ENCODE assay signal across 22 mouse cellular contexts in the genomic region with DNA sequence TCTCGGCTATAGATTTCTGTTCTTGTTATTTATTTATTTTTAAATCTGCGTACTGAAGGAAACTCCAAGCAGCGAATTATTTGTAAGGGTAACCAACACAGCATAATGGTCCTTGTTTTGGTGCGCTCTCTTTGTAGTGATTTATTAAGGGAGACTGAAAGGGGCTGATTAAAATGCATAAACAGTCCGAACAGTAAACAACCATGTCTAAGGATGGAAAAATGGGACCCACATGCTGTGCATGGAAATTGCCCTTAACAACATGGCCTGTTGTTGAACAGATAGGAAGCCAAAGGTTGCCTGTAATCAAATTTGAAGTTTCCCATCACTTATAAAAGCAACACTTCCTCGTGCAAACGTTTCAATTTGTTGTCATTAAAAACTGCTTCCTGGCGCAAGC. TPM values are rescaled to one million over a fixed set of nuclear protein-coding genes. Genes with fewer than 3 reads are reported as not detected.
DNase-seq lines count a peak whose midpoint lies in the region; ATAC-seq and TF ChIP-seq lines count a peak whose summit lies in the region.
"Had no signal": no experiment of that assay in that cellular context is flagged by ENCODE, and none has a peak within 500 bp of the region (broad histone marks: within the 10 kb centered on the region; RNA-seq: fewer than 3 reads in every experiment).

No protein-coding gene starts in this region.

- TF ChIP-seq CTCF in brain, embryonic 14.5 days (IDR thresholded peaks at IDR 0.05; ENCODE audit: borderline replicate concordance, extremely low read depth, insufficient read depth, insufficient read length), result no peak
- TF ChIP-seq CTCF in midbrain, postnatal 0 days (IDR thresholded peaks at IDR 0.05), result no peak

- peak; percentile 26 for DNase-seq in forebrain, embryonic 14.5 days (ENCODE audit: low spot score)
- no peak for DNase-seq in forebrain, embryonic 11.5 days (ENCODE audit: low spot score)
- DNase-seq in brain, embryonic 14.5 days (ENCODE audit: low read depth), result peak; percentile 56
- peak; percentile 64 for DNase-seq in midbrain, postnatal 0 days (ENCODE audit: low spot score)
- no peak for DNase-seq in kidney, postnatal 4 days
- DNase-seq: B cell, adult 2 months; cerebellum, adult 11-12 months; cerebellum, postnatal 36 days; kidney, adult 2 months; kidney, postnatal 36 days; layer of hippocampus, postnatal 36 days; lung, postnatal 14 days; right cerebral cortex, postnatal 25 days; thymus, postnatal 4 days had no signal

- no peak for TF ChIP-seq POLR2A in brain, embryonic 14.5 days (IDR thresholded peaks at IDR 0.05; ENCODE audit: borderline replicate concordance, extremely low read depth, insufficient read depth, insufficient read length, poor library complexity, severe bottlenecking)

- ATAC-seq in forebrain, embryonic 14.5 days, result no peak
- ATAC-seq in forebrain, embryonic 11.5 days (replicated peaks; ENCODE audit: low FRiP score), result no peak
- ATAC-seq in hindbrain, embryonic 13.5 days (ENCODE audit: low FRiP score), result peak; percentile 61; the same call in 1 of the 2 replicates
- peak; percentile 38; the same call in 1 of the 2 replicates for ATAC-seq in midbrain, postnatal 0 days (ENCODE audit: low FRiP score)
- ATAC-seq in erythroid progenitor cell, adult 5-6 weeks (replicated peaks; ENCODE audit: low FRiP score, poor library complexity, severe bottlenecking), result no peak
- ATAC-seq: Patski had no signal

- no peak overlapping the region; the same call in 1 of the 2 replicates for H3K4me2 ChIP-seq in forebrain, embryonic 14.5 days (ENCODE audit: low read length)
- H3K4me2 ChIP-seq in forebrain, embryonic 11.5 days (ENCODE audit: low read depth, low read length, severe bottlenecking), result no peak overlapping the region
- peak overlapping the region; percentile 31 for H3K4me2 ChIP-seq in hindbrain, embryonic 13.5 days
- H3K4me2 ChIP-seq in midbrain, postnatal 0 days (ENCODE audit: low read depth, low read length, poor library complexity, severe bottlenecking), result no peak overlapping the region; the same call in 1 of the 2 replicates
- H3K4me2 ChIP-seq: embryonic facial prominence, embryonic 15.5 days; heart, embryonic 12.5 days; limb, embryonic 12.5 days; liver, embryonic 15.5 days had no signal

- H3K27ac ChIP-seq in forebrain, embryonic 14.5 days (ENCODE audit: low read depth, low read length), result no peak overlapping the region
- no peak overlapping the region for H3K27ac ChIP-seq in forebrain, embryonic 11.5 days (ENCODE audit: low read depth, low read length)
- peak overlapping the region; percentile 4; the same call in 1 of the 2 replicates for H3K27ac ChIP-seq in hindbrain, embryonic 13.5 days
- H3K27ac ChIP-seq in midbrain, postnatal 0 days (ENCODE audit: low read depth, low read length), result peak overlapping the region; percentile 4; the same call in 1 of the 2 replicates
- H3K27ac ChIP-seq: embryonic facial prominence, embryonic 15.5 days; limb, embryonic 12.5 days; liver, embryonic 15.5 days had no signal

- H3K9ac ChIP-seq in forebrain, embryonic 14.5 days (ENCODE audit: low read length), result no peak overlapping the region
- H3K9ac ChIP-seq in forebrain, embryonic 11.5 days (ENCODE audit: low read length), result no peak overlapping the region
- H3K9ac ChIP-seq in hindbrain, embryonic 13.5 days, result no peak overlapping the region
- H3K9ac ChIP-seq in midbrain, postnatal 0 days (replicated peaks; ENCODE audit: low read length, poor library complexity, severe bottlenecking), result no peak overlapping the region
- H3K9ac ChIP-seq: embryonic facial prominence, embryonic 15.5 days; heart, embryonic 12.5 days; limb, embryonic 12.5 days; liver, embryonic 15.5 days had no signal

- no peaks in the 10 kb centered on the region for H3K36me3 ChIP-seq in forebrain, embryonic 14.5 days (ENCODE audit: control insufficient read depth, insufficient read depth, low read length)
- no peaks in the 10 kb centered on the region for H3K36me3 ChIP-seq in forebrain, embryonic 11.5 days (ENCODE audit: control insufficient read depth, insufficient read depth, low read length)
- no peaks in the 10 kb centered on the region for H3K36me3 ChIP-seq in hindbrain, embryonic 13.5 days
- H3K36me3 ChIP-seq in midbrain, postnatal 0 days (ENCODE audit: insufficient read depth, low read length), result no peaks in the 10 kb centered on the region
- H3K36me3 ChIP-seq: embryonic facial prominence, embryonic 15.5 days; heart, embryonic 12.5 days; limb, embryonic 12.5 days; liver, embryonic 15.5 days had no signal

- WGBS in forebrain, embryonic 14.5 days, result 12% methylated on average over 8 of the region's 8 CpGs
- WGBS in forebrain, embryonic 11.5 days, result 32% methylated on average over 8 of the region's 8 CpGs
- WGBS in hindbrain, embryonic 13.5 days, result 17% methylated on average over 8 of the region's 8 CpGs
- WGBS in midbrain, postnatal 0 days, result 19% methylated on average over 8 of the region's 8 CpGs

- no peaks in the 10 kb centered on the region for H3K27me3 ChIP-seq in forebrain, embryonic 14.5 days (replicated peaks; ENCODE audit: control insufficient read depth, insufficient read depth, low read length)
- H3K27me3 ChIP-seq in forebrain, embryonic 11.5 days (ENCODE audit: control insufficient read depth, insufficient read depth, low read length), result no peaks in the 10 kb centered on the region; the same call in 1 of the 2 replicates
- H3K27me3 ChIP-seq in hindbrain, embryonic 13.5 days, result peaks cover 75% of the 10 kb centered on the region
- no peaks in the 10 kb centered on the region for H3K27me3 ChIP-seq in midbrain, postnatal 0 days (ENCODE audit: insufficient read depth, low read length)
- H3K27me3 ChIP-seq: embryonic facial prominence, embryonic 15.5 days; liver, embryonic 15.5 days; Patski had no signal

- peaks cover 4% of the 10 kb centered on the region; the same call in 1 of the 2 replicates for H3K9me3 ChIP-seq in forebrain, embryonic 14.5 days (replicated peaks; ENCODE audit: control insufficient read depth, low read length)
- no peaks in the 10 kb centered on the region for H3K9me3 ChIP-seq in forebrain, embryonic 11.5 days (ENCODE audit: control insufficient read depth, low read length)
- peaks cover 9% of the 10 kb centered on the region; the same call in 1 of the 2 replicates for H3K9me3 ChIP-seq in hindbrain, embryonic 13.5 days
- H3K9me3 ChIP-seq in midbrain, postnatal 0 days (ENCODE audit: low read length), result no peaks in the 10 kb centered on the region
- H3K9me3 ChIP-seq: embryonic facial prominence, embryonic 15.5 days; heart, embryonic 12.5 days; liver, embryonic 15.5 days had no signal

- H3K4me1 ChIP-seq in forebrain, embryonic 14.5 days (ENCODE audit: control insufficient read depth, insufficient read depth, low read length), result peaks cover 4% of the 10 kb centered on the region; the same call in 1 of the 2 replicates
- H3K4me1 ChIP-seq in forebrain, embryonic 11.5 days (replicated peaks; ENCODE audit: control insufficient read depth, insufficient read depth, low read length), result peaks cover 3% of the 10 kb centered on the region; the same call in 1 of the 2 replicates
- peaks cover 11% of the 10 kb centered on the region for H3K4me1 ChIP-seq in hindbrain, embryonic 13.5 days (replicated peaks)
- H3K4me1 ChIP-seq in midbrain, postnatal 0 days (ENCODE audit: insufficient read depth, low read length), result no peaks in the 10 kb centered on the region
- H3K4me1 ChIP-seq: embryonic facial prominence, embryonic 15.5 days; heart, embryonic 12.5 days; liver, embryonic 15.5 days had no signal

- H3K4me3 ChIP-seq in forebrain, embryonic 14.5 days (ENCODE audit: low read depth, low read length), result no peak overlapping the region
- H3K4me3 ChIP-seq in forebrain, embryonic 11.5 days (ENCODE audit: low read depth, low read length), result no peak overlapping the region
- no peak overlapping the region for H3K4me3 ChIP-seq in hindbrain, embryonic 13.5 days
- no peak overlapping the region for H3K4me3 ChIP-seq in midbrain, postnatal 0 days (ENCODE audit: low read depth, low read length)
- H3K4me3 ChIP-seq: embryonic facial prominence, embryonic 15.5 days; heart, embryonic 12.5 days; limb, embryonic 12.5 days; liver, embryonic 15.5 days had no signal

RNA-seq across cellular contexts. Expression of a gene that starts 35.8 kb away (rescaled TPM):
- 0.67 and 0.93 TPM in 2 replicates for polyA plus RNA-seq in forebrain, embryonic 14.5 days (2014; fragmentation: Nextera tagmentation; extraction: Ambion mirVana)
- 0.44 and 1.3 TPM in 2 replicates for polyA plus RNA-seq in forebrain, embryonic 11.5 days (2014; fragmentation: Nextera tagmentation; extraction: Ambion mirVana)
- polyA plus RNA-seq in brain, embryonic 14.5 days (2012; rRNA removed), result 0.77 and 2.1 TPM in 2 replicates
- polyA plus RNA-seq in hindbrain, embryonic 13.5 days (2015; fragmentation: Nextera tagmentation; extraction: Ambion mirVana), result 3.9 and 7.2 TPM in 2 replicates
- total RNA-seq in midbrain, postnatal 0 days (2014; rRNA removed), result 4.9 and 5.8 TPM in 2 replicates
- 18.4 and 23.0 TPM in 2 replicates for polyA plus RNA-seq in midbrain, postnatal 0 days (2015; fragmentation: Nextera tagmentation; extraction: Ambion mirVana)
- not detected in 2 replicates for total RNA-seq in erythroid progenitor cell, adult 5-6 weeks (2015; ENCODE audit: low replicate concordance)
- not detected in 2 replicates for total RNA-seq in erythroid progenitor cell, adult 5-6 weeks (2017; ENCODE audit: low replicate concordance)
- total RNA-seq: hematopoietic stem cell, adult 5-6 weeks had no signal
- polyA plus RNA-seq: heart, embryonic 12.5 days; kidney, adult 2 months; liver, embryonic 15.5 days; Patski had no signal

Comparison
In these comparisons a context has a peak if more than half of its experiments do, and no peak if none do; other contexts are left out.
1. DNase-seq: peak in forebrain, embryonic 14.5 days (single experiment), brain, embryonic 14.5 days (single experiment) and midbrain, postnatal 0 days (single experiment); none in forebrain, embryonic 11.5 days (single experiment) and kidney, postnatal 4 days (0 of 2).
2. ATAC-seq: peak in hindbrain, embryonic 13.5 days (single experiment) and midbrain, postnatal 0 days (single experiment); none in forebrain, embryonic 14.5 days (single experiment), forebrain, embryonic 11.5 days (single experiment) and erythroid progenitor cell, adult 5-6 weeks (single experiment).
3. H3K27ac ChIP-seq: peak in hindbrain, embryonic 13.5 days (single experiment) and midbrain, postnatal 0 days (single experiment); none in forebrain, embryonic 14.5 days (single experiment) and forebrain, embryonic 11.5 days (single experiment).